31 mouse cellular contexts compared by ENCODE assay signal in genomic region chr17:83653635-83654034, GRCm38 (mm10). TPM values are rescaled to one million over a fixed set of nuclear protein-coding genes. Genes with fewer than 3 reads are reported as not detected.
DNase-seq lines count a peak whose midpoint lies in the region; ATAC-seq lines count a peak whose summit lies in the region.
"Had no signal": no experiment of that assay in that cellular context is flagged by ENCODE, and none has a peak within 500 bp of the region (broad histone marks: within the 10 kb centered on the region; RNA-seq: fewer than 3 reads in every experiment).

No protein-coding gene starts in this region.

- H3K4me3 ChIP-seq in midbrain, embryonic 11.5 days (ENCODE audit: low read depth, low read length): no peak overlapping the region
- no peak overlapping the region for H3K4me3 ChIP-seq in midbrain, embryonic 14.5 days (replicated peaks; ENCODE audit: low read depth, low read length)
- H3K4me3 ChIP-seq: embryonic facial prominence, embryonic 10.5 days; embryonic facial prominence, embryonic 15.5 days; forebrain, embryonic 15.5 days; hindbrain, embryonic 10.5 days; hindbrain, embryonic 15.5 days; kidney, embryonic 15.5 days; left cerebral cortex, adult 2 months; limb, embryonic 12.5 days; liver, embryonic 15.5 days; lung, embryonic 15.5 days; megakaryocyte, embryonic 14.5 days; midbrain, embryonic 15.5 days; neural tube, embryonic 12.5 days had no signal

- H3K4me2 ChIP-seq in midbrain, embryonic 11.5 days: no peak overlapping the region
- no peak overlapping the region for H3K4me2 ChIP-seq in midbrain, embryonic 14.5 days (ENCODE audit: low read length)
- H3K4me2 ChIP-seq: embryonic facial prominence, embryonic 15.5 days; forebrain, embryonic 15.5 days; hindbrain, embryonic 15.5 days; kidney, embryonic 15.5 days; limb, embryonic 12.5 days; liver, embryonic 15.5 days; lung, embryonic 15.5 days; midbrain, embryonic 15.5 days; neural tube, embryonic 12.5 days had no signal

- no peak overlapping the region for H3K27ac ChIP-seq in midbrain, embryonic 11.5 days (ENCODE audit: low read depth, low read length)
- H3K27ac ChIP-seq in midbrain, embryonic 14.5 days (replicated peaks; ENCODE audit: low read depth, low read length): no peak overlapping the region
- H3K27ac ChIP-seq: embryonic facial prominence, embryonic 10.5 days; embryonic facial prominence, embryonic 15.5 days; forebrain, embryonic 15.5 days; hindbrain, embryonic 10.5 days; hindbrain, embryonic 15.5 days; kidney, embryonic 15.5 days; left cerebral cortex, adult 2 months; limb, embryonic 12.5 days; lung, embryonic 15.5 days; midbrain, embryonic 15.5 days; neural tube, embryonic 12.5 days had no signal

- no peaks in the 10 kb centered on the region for H3K9me3 ChIP-seq in midbrain, embryonic 11.5 days (ENCODE audit: control insufficient read depth, low read length)
- H3K9me3 ChIP-seq in midbrain, embryonic 14.5 days (ENCODE audit: control insufficient read depth, low read length): no peaks in the 10 kb centered on the region
- H3K9me3 ChIP-seq: embryonic facial prominence, embryonic 10.5 days; embryonic facial prominence, embryonic 15.5 days; forebrain, embryonic 15.5 days; hindbrain, embryonic 10.5 days; hindbrain, embryonic 15.5 days; kidney, embryonic 15.5 days; limb, embryonic 12.5 days; liver, embryonic 15.5 days; lung, embryonic 15.5 days; megakaryocyte, embryonic 14.5 days; midbrain, embryonic 15.5 days; neural tube, embryonic 12.5 days had no signal

- ATAC-seq in midbrain, embryonic 11.5 days (ENCODE audit: low FRiP score): no peak
- no peak for ATAC-seq in midbrain, embryonic 14.5 days (ENCODE audit: low FRiP score, low TSS enrichment)
- peak; percentile 68 for ATAC-seq in erythroblast, adult 5-6 weeks (replicated peaks; ENCODE audit: low FRiP score, poor library complexity, severe bottlenecking)
- peak; percentile 20; the same call in 1 of the 2 replicates for ATAC-seq in megakaryocyte progenitor cell, adult 5-6 weeks (replicated peaks; ENCODE audit: poor library complexity)
- ATAC-seq: forebrain, embryonic 15.5 days; midbrain, embryonic 15.5 days had no signal

- H3K27me3 ChIP-seq in midbrain, embryonic 11.5 days (ENCODE audit: control insufficient read depth, insufficient read depth, low read length): no peaks in the 10 kb centered on the region
- H3K27me3 ChIP-seq in midbrain, embryonic 14.5 days (ENCODE audit: control insufficient read depth, insufficient read depth, low read length): no peaks in the 10 kb centered on the region
- H3K27me3 ChIP-seq: embryonic facial prominence, embryonic 15.5 days; forebrain, embryonic 15.5 days; hindbrain, embryonic 15.5 days; kidney, embryonic 15.5 days; limb, embryonic 12.5 days; liver, embryonic 15.5 days; lung, embryonic 15.5 days; megakaryocyte, embryonic 14.5 days; midbrain, embryonic 15.5 days; neural tube, embryonic 12.5 days had no signal

- peak; percentile 49 for DNase-seq in midbrain, embryonic 11.5 days (ENCODE audit: low spot score, missing footprints)
- DNase-seq in midbrain, embryonic 14.5 days: no peak
- no peak for DNase-seq in adrenal gland, postnatal 4 days (ENCODE audit: low spot score in 2 of 2)
- DNase-seq in layer of hippocampus, adult 8-10 months (ENCODE audit: low spot score in 2 of 2): no peak
- no peak for DNase-seq in lung, postnatal 36 days
- DNase-seq: adrenal gland, postnatal 25 days; cerebellum, adult 2 months; cerebellum, postnatal 14 days; gastrocnemius, postnatal 10 days; heart, postnatal 14 days; kidney, adult 18-20 months; kidney, postnatal 25 days; thymus, adult 2 months; thymus, postnatal 4 days had no signal

- no peaks in the 10 kb centered on the region for H3K4me1 ChIP-seq in midbrain, embryonic 11.5 days (ENCODE audit: control insufficient read depth, insufficient read depth, low read length)
- no peaks in the 10 kb centered on the region for H3K4me1 ChIP-seq in midbrain, embryonic 14.5 days (ENCODE audit: control insufficient read depth, insufficient read depth, low read length)
- H3K4me1 ChIP-seq: embryonic facial prominence, embryonic 15.5 days; forebrain, embryonic 15.5 days; hindbrain, embryonic 15.5 days; lung, embryonic 15.5 days; midbrain, embryonic 15.5 days; neural tube, embryonic 12.5 days had no signal

- H3K36me3 ChIP-seq in midbrain, embryonic 11.5 days (ENCODE audit: control insufficient read depth, insufficient read depth, low read length): no peaks in the 10 kb centered on the region
- no peaks in the 10 kb centered on the region for H3K36me3 ChIP-seq in midbrain, embryonic 14.5 days (ENCODE audit: control insufficient read depth, insufficient read depth, low read length)
- H3K36me3 ChIP-seq: embryonic facial prominence, embryonic 10.5 days; embryonic facial prominence, embryonic 15.5 days; forebrain, embryonic 15.5 days; hindbrain, embryonic 10.5 days; hindbrain, embryonic 15.5 days; kidney, embryonic 15.5 days; limb, embryonic 12.5 days; liver, embryonic 15.5 days; lung, embryonic 15.5 days; midbrain, embryonic 15.5 days; neural tube, embryonic 12.5 days had no signal

- no peak overlapping the region for H3K9ac ChIP-seq in midbrain, embryonic 11.5 days (ENCODE audit: low read length)
- no peak overlapping the region for H3K9ac ChIP-seq in midbrain, embryonic 14.5 days (replicated peaks; ENCODE audit: low read length)
- H3K9ac ChIP-seq: embryonic facial prominence, embryonic 15.5 days; forebrain, embryonic 15.5 days; hindbrain, embryonic 15.5 days; kidney, embryonic 15.5 days; limb, embryonic 12.5 days; liver, embryonic 15.5 days; lung, embryonic 15.5 days; midbrain, embryonic 15.5 days; neural tube, embryonic 12.5 days had no signal

- whole genome bisulfite sequencing in midbrain, embryonic 11.5 days: 88% methylated on average over 3 of the region's 3 CpGs
- WGBS in midbrain, embryonic 14.5 days: 89% methylated on average over 3 of the region's 3 CpGs

RNA-seq across cellular contexts. Expression of gene Kcng3, which starts 21.9 kb away (rescaled TPM):
- polyA plus RNA-seq in midbrain, embryonic 11.5 days (2014; fragmentation: Nextera tagmentation; extraction: Ambion mirVana): not detected in 2 replicates
- polyA plus RNA-seq in midbrain, embryonic 14.5 days (2014; fragmentation: Nextera tagmentation; extraction: Ambion mirVana): 0.15 TPM in 1 of 2 replicates, not detected in the other
- not detected in 2 replicates for total RNA-seq in erythroblast, adult 5-6 weeks (2015; ENCODE audit: low replicate concordance)
- not detected in 2 replicates for total RNA-seq in erythroblast, adult 5-6 weeks (2017; ENCODE audit: low replicate concordance)
- total RNA-seq in megakaryocyte progenitor cell, adult 5-6 weeks (2015): 0.02 TPM in 1 of 2 replicates, not detected in the other
- total RNA-seq in megakaryocyte progenitor cell, adult 5-6 weeks (2017): not detected in 2 replicates
- total RNA-seq in adrenal gland, postnatal 4 days (2021): 10 to 100 TPM; 12.7 to 13.6 TPM
- total RNA-seq in layer of hippocampus, adult 8-10 months (2022): 10 to 100 TPM in 1 of 4 experiments, 1 to 10 TPM in 3; 8.6 to 11.5 (median 9.1) TPM
- total RNA-seq: heart, postnatal 14 days had no signal
- polyA plus RNA-seq: embryonic facial prominence, embryonic 10.5 days; embryonic facial prominence, embryonic 15.5 days; heart, embryonic 14.5 days; hindbrain, embryonic 10.5 days; intestine, embryonic 14.5 days; kidney, embryonic 15.5 days; limb, embryonic 12.5 days; liver, embryonic 15.5 days; lung, embryonic 15.5 days; neural tube, embryonic 12.5 days had no signal

RNA-seq across cellular contexts. Expression of gene Mta3, which starts 52.3 kb away (rescaled TPM):
- polyA plus RNA-seq in midbrain, embryonic 11.5 days (2014; fragmentation: Nextera tagmentation; extraction: Ambion mirVana): 28.8 and 31.1 TPM in 2 replicates
- 30.0 and 31.1 TPM in 2 replicates for polyA plus RNA-seq in midbrain, embryonic 14.5 days (2014; fragmentation: Nextera tagmentation; extraction: Ambion mirVana)
- total RNA-seq in erythroblast, adult 5-6 weeks (2015; ENCODE audit: low replicate concordance): 59.2 and 64.6 TPM in 2 replicates
- 52.6 and 67.6 TPM in 2 replicates for total RNA-seq in erythroblast, adult 5-6 weeks (2017; ENCODE audit: low replicate concordance)
- total RNA-seq in megakaryocyte progenitor cell, adult 5-6 weeks (2015): 51.0 and 54.1 TPM in 2 replicates
- total RNA-seq in megakaryocyte progenitor cell, adult 5-6 weeks (2017): 29.0 and 40.3 TPM in 2 replicates
- 100 to 1,000 TPM; 103 to 108 TPM for total RNA-seq in adrenal gland, postnatal 4 days (2021)
- 100 to 1,000 TPM in 2 of 4 experiments, 10 to 100 TPM in 2; 94.3 to 108 (median 101) TPM for total RNA-seq in layer of hippocampus, adult 8-10 months (2022)

Comparison
In these comparisons a context has a peak if more than half of its experiments do, and no peak if none do; other contexts are left out.
1. ATAC-seq: peak in erythroblast, adult 5-6 weeks (single experiment) and megakaryocyte progenitor cell, adult 5-6 weeks (single experiment); none in midbrain, embryonic 11.5 days (single experiment) and midbrain, embryonic 14.5 days (single experiment).
2. RNA of gene Kcng3, which starts 21.9 kb away (total RNA-seq): 12.7 to 13.6 TPM in adrenal gland, postnatal 4 days and 8.6 to 11.5 TPM in layer of hippocampus, adult 8-10 months; 0.02 TPM in megakaryocyte progenitor cell, adult 5-6 weeks and not detected in erythroblast, adult 5-6 weeks; every median in the first group is over 4 times any median in the second.